27 mouse cellular contexts compared by ENCODE assay signal in genomic region chr11:20237018-20237417, GRCm38 (mm10). TPM values are rescaled to one million over a fixed set of nuclear protein-coding genes. Genes with fewer than 3 reads are reported as not detected.
DNase-seq lines count a peak whose midpoint lies in the region; ATAC-seq and TF ChIP-seq lines count a peak whose summit lies in the region.
"Had no signal": no experiment of that assay in that cellular context is flagged by ENCODE, and none has a peak within 500 bp of the region (broad histone marks: within the 10 kb centered on the region; RNA-seq: fewer than 3 reads in every experiment).

No protein-coding gene starts in this region.

- no peak overlapping the region for H3K4me2 ChIP-seq in forebrain, embryonic 14.5 days (ENCODE audit: low read length)
- H3K4me2 ChIP-seq: embryonic facial prominence, embryonic 12.5 days; embryonic facial prominence, embryonic 15.5 days; forebrain, embryonic 15.5 days; heart, embryonic 12.5 days; heart, embryonic 15.5 days; hindbrain, embryonic 13.5 days; intestine, embryonic 15.5 days had no signal

- no peak for ATAC-seq in forebrain, embryonic 14.5 days
- ATAC-seq: CD4-positive, CD25-positive, alpha-beta regulatory T cell, adult 4 months; forebrain, embryonic 15.5 days; hindbrain, embryonic 16.5 days; intestine, embryonic 15.5 days; Patski had no signal

- H3K36me3 ChIP-seq in ES-E14 (ENCODE audit: control insufficient read depth, insufficient read depth, low read length, poor library complexity, severe bottlenecking): peaks cover 59% of the 10 kb centered on the region
- H3K36me3 ChIP-seq in forebrain, embryonic 14.5 days (ENCODE audit: control insufficient read depth, insufficient read depth, low read length): peaks cover 93% of the 10 kb centered on the region

- H3K27ac ChIP-seq in ES-E14 (ENCODE audit: insufficient read depth, low read depth, low read length, poor library complexity, severe bottlenecking): peak overlapping the region; percentile 33; the same call in 1 of the 2 replicates
- H3K27ac ChIP-seq in brown adipose tissue, adult 24 weeks (replicated peaks; ENCODE audit: low read depth, low read length): 0 out of 2 replicates have a peak overlapping the region, but pooled peaks have one; percentile 26
- no peak overlapping the region for H3K27ac ChIP-seq in forebrain, embryonic 14.5 days (ENCODE audit: low read depth, low read length)
- H3K27ac ChIP-seq: embryonic facial prominence, embryonic 12.5 days; embryonic facial prominence, embryonic 15.5 days; forebrain, embryonic 15.5 days; heart, embryonic 15.5 days; hindbrain, embryonic 10.5 days; hindbrain, embryonic 13.5 days; intestine, embryonic 15.5 days had no signal

- H3K9ac ChIP-seq in ES-E14 (ENCODE audit: insufficient read depth, low read depth, low read length, poor library complexity, severe bottlenecking): no peak overlapping the region
- no peak overlapping the region for H3K9ac ChIP-seq in forebrain, embryonic 14.5 days (ENCODE audit: low read length)
- H3K9ac ChIP-seq: embryonic facial prominence, embryonic 12.5 days; embryonic facial prominence, embryonic 15.5 days; forebrain, embryonic 15.5 days; heart, embryonic 12.5 days; heart, embryonic 15.5 days; hindbrain, embryonic 13.5 days; intestine, embryonic 15.5 days had no signal

- H3K27me3 ChIP-seq in forebrain, embryonic 14.5 days (replicated peaks; ENCODE audit: control insufficient read depth, insufficient read depth, low read length): no peaks in the 10 kb centered on the region
- H3K27me3 ChIP-seq: embryonic facial prominence, embryonic 12.5 days; embryonic facial prominence, embryonic 15.5 days; forebrain, embryonic 15.5 days; heart, embryonic 12.5 days; heart, embryonic 15.5 days; hindbrain, embryonic 13.5 days; intestine, embryonic 15.5 days; Patski had no signal

- H3K9me3 ChIP-seq in ES-E14 (ENCODE audit: control insufficient read depth, insufficient read depth, low read depth, low read length): no peaks in the 10 kb centered on the region
- no peaks in the 10 kb centered on the region for H3K9me3 ChIP-seq in forebrain, embryonic 14.5 days (replicated peaks; ENCODE audit: control insufficient read depth, low read length)
- H3K9me3 ChIP-seq: embryonic facial prominence, embryonic 12.5 days; embryonic facial prominence, embryonic 15.5 days; forebrain, embryonic 15.5 days; G1E; heart, embryonic 12.5 days; heart, embryonic 15.5 days; hindbrain, embryonic 10.5 days; hindbrain, embryonic 13.5 days; intestine, embryonic 15.5 days had no signal

- peak; percentile 78 for DNase-seq in heart, adult 11 months
- no peak for DNase-seq in heart, adult 8-10 months (ENCODE audit: low spot score)
- DNase-seq in ES-E14 (ENCODE audit: low read depth, low spot score): no peak
- DNase-seq in forebrain, embryonic 14.5 days (ENCODE audit: low spot score): no peak
- no peak for DNase-seq in embryo, embryonic 9.5 days (ENCODE audit: extremely low spot score)
- DNase-seq: adrenal gland, adult 8-10 months; adrenal gland, postnatal 25 days; cerebellum, adult 18-20 months; cerebellum, adult 9-10 months; cerebellum, postnatal 14 days; gastrocnemius, postnatal 36 days; heart, postnatal 10 days; heart, postnatal 36 days; kidney, adult 11 months had no signal

- WGBS in forebrain, embryonic 14.5 days: 95% methylated on average over 7 of the region's 7 CpGs

- in situ Hi-C loops in ES-E14 (cut with MboI; ENCODE audit: low sequenced_read_pairs in 2 of 2, unreplicated experiment in 2 of 2): no loop called here

- H3K4me3 ChIP-seq in ES-E14 (ENCODE audit: insufficient read depth in 1 of 2, low read depth in 1 of 2, low read length in 2 of 2, poor library complexity in 1 of 2, severe bottlenecking in 1 of 2): no peak overlapping the region
- no peak overlapping the region for H3K4me3 ChIP-seq in brown adipose tissue, adult 24 weeks (ENCODE audit: insufficient read depth, low read depth, low read length)
- no peak overlapping the region for H3K4me3 ChIP-seq in forebrain, embryonic 14.5 days (ENCODE audit: low read depth, low read length)
- H3K4me3 ChIP-seq: embryonic facial prominence, embryonic 12.5 days; embryonic facial prominence, embryonic 15.5 days; forebrain, embryonic 15.5 days; heart, embryonic 12.5 days; heart, embryonic 15.5 days; hindbrain, embryonic 10.5 days; hindbrain, embryonic 13.5 days; intestine, embryonic 15.5 days had no signal

- peaks cover 12 to 14% of the 10 kb centered on the region in 2 experiments; a peak in 3 of 4 replicates for H3K4me1 ChIP-seq in ES-E14 (ENCODE audit: control insufficient read depth in 2 of 2, insufficient read depth in 2 of 2, low read length in 2 of 2, poor library complexity in 1 of 2)
- H3K4me1 ChIP-seq in brown adipose tissue, adult 24 weeks (ENCODE audit: control insufficient read depth, insufficient read depth, insufficient read length, low read length): peaks cover 20% of the 10 kb centered on the region
- no peaks in the 10 kb centered on the region for H3K4me1 ChIP-seq in forebrain, embryonic 14.5 days (ENCODE audit: control insufficient read depth, insufficient read depth, low read length)
- H3K4me1 ChIP-seq: embryonic facial prominence, embryonic 12.5 days; embryonic facial prominence, embryonic 15.5 days; forebrain, embryonic 15.5 days; hindbrain, embryonic 10.5 days; intestine, embryonic 15.5 days had no signal

TF ChIP-seq in ES-E14, 5 proteins besides CTCF, POLR2A, EP300 and RAD21:
- TF ChIP-seq HCFC1 (IDR thresholded peaks at IDR 0.05; ENCODE audit: borderline replicate concordance, insufficient read depth, low read length) (no peak), ZC3H11A (IDR thresholded peaks at IDR 0.05; ENCODE audit: borderline replicate concordance, low read depth, low read length) (no peak), CHD2 (IDR thresholded peaks at IDR 0.05; ENCODE audit: low read depth, low read length) (no peak), ZNF384 (IDR thresholded peaks at IDR 0.05; ENCODE audit: low read depth, low read length) (no peak), MAFK (IDR thresholded peaks at IDR 0.05; ENCODE audit: insufficient read depth, low read depth, low read length) (no peak)
TF ChIP-seq in ES-E14: peak in this region for 0.

RNA-seq across cellular contexts. Expression of gene Cep68, which starts 12.2 kb away (rescaled TPM):
- 10 to 100 TPM; 41.9 to 47.2 (median 43.2) TPM for total RNA-seq in heart, adult 8-10 months (2022)
- total RNA-seq in ES-E14 (2012; rRNA removed): 30.9 and 39.2 TPM in 2 replicates
- polyA plus RNA-seq in brown adipose tissue, adult 24 weeks (2012; ENCODE audit: insufficient read depth, insufficient read length, missing spikeins): 12.9 and 14.2 TPM in 2 replicates
- 24.9 and 27.9 TPM in 2 replicates for polyA plus RNA-seq in forebrain, embryonic 14.5 days (2014; fragmentation: Nextera tagmentation; extraction: Ambion mirVana)

RNA-seq across cellular contexts. Expression of gene Rab1a, which starts 35.8 kb away (rescaled TPM):
- total RNA-seq in heart, adult 8-10 months (2022): 100 to 1,000 TPM; 116 to 134 (median 127) TPM
- total RNA-seq in ES-E14 (2012; rRNA removed): 77.9 and 122 TPM in 2 replicates
- 180 and 204 TPM in 2 replicates for polyA plus RNA-seq in brown adipose tissue, adult 24 weeks (2012; ENCODE audit: insufficient read depth, insufficient read length, missing spikeins)
- 230 and 259 TPM in 2 replicates for polyA plus RNA-seq in forebrain, embryonic 14.5 days (2014; fragmentation: Nextera tagmentation; extraction: Ambion mirVana)
